Mouse (Mus musculus): ENCODE results near the gene Ccdc187. TPM values are rescaled to one million over a fixed set of nuclear protein-coding genes. Genes with fewer than 3 reads are reported as not detected.

The Ccdc187 gene
- polyA plus RNA-seq, 2 experiments from 2014 or later = not detected

DNA sequence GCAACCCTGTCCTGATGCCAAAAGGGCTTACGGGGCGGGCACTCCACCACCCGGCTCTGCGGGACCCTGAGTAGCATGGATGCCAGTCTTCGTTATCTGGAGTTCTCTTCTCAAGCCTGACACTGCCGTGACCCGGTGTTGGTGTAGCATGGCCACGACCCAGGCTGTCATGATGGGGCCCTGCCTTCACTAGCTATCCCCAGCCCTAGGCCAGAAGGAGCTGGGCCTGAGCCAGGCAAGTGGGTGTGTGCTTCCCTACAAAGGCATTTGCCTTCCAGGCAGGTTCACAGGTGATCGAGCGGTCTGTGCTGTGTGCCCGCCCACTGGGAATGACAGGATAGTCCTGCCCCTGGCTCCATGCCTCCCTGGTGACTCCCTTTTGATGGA, 21.6 kb upstream of the Ccdc187 start:
- no peak for ATAC-seq

DNA sequence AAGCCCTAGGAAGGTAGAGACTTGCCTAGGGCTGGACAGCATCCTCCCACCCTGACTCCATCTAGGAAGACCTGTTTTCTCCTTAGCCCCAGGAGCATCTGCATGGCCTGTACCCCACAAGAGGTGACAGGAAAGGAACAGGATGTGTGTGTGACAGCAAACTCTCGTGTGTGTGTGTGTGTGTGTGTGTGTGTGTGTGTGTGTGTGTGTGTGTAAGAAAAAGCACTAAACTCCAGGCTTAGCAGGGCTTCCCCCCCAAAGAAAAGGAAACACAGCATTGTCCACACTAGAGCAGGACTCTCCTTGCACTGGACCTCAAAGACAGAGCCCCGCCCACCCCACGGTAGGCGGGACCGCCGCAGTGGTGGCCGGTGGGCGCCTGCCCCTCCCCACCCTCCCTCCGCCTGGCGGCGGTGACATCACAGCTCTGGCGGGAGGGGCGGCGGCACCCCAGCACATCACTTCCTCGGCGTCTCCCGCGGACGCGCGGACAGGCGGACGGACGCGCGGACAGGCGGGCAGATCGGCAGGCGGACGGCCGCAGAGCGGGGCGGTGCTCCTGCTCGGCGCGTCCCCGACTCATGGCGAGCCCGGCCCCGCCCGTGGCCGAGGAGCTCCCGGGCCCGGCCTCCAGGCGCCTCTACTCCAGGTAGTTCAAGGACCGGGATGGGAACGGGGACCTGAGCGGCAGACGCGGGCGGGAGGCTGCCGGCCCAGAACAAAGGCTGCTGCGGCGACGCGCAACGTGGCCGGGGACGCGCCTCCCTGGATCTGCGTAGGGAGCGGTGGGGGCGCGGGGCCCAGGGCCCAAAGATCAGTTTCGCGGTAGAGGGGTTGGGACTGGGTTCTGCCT, 20.9 kb upstream of the Ccdc187 start, which contains the start of gene Gpsm1:
Gene Gpsm1 (plus strand): TSS at position 444 of the 853 bp plus-strand sequence.
- ATAC-seq = peak; percentile 64

- no peak for ATAC-seq
Measured at GRCm38 (mm10) chr2:26314281-26315071, 20.1 kb upstream of the Ccdc187 start.

DNA sequence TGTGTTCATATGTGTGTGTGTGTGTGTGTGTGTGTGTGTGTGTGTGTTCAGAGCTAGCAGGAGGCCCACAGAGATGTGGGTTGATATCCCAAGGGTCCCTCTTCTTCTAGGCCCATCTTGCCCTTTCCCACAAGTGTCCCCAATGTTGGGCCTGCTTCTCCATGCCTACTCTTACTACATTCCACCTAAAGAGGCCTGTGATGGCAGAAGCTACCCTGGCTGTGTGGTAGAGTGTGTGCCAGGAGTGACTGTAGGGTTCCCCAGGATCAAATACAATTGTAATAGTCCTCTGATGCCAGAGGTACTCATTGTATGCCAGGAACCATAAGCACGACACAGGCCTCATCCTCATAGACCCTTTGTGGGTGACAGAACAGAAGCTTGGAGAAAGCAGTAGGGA, 19.0 kb upstream of the Ccdc187 start:
- ATAC-seq = no peak

DNA sequence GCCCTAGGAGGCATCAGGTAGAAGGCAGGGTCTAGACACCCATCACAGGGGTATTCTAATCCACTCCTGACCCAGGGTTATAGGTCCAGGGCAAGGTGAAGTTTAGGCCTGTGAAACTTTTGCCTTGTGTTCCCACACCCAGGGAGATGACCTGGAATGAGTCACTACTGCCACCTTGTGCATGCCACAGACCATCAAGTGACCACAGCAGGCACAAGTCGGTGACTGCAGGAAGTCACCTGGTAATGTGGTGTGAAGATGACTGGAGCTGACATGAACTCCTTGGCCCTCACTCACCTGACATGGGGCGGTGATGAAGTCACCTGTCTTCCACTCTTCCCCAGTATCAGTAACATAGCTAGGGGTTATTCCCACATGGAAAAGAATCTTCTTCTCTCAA, 18.5 kb upstream of the Ccdc187 start:
- ATAC-seq = peak; percentile 13

GRCm38 (mm10) chr2:26311936-26312335, 17.6 kb upstream of the Ccdc187 start:
- no peak for ATAC-seq

GRCm38 (mm10) chr2:26309739-26310138, 15.4 kb upstream of the Ccdc187 start:
- ATAC-seq = no peak

GRCm38 (mm10) chr2:26306702-26307101, 12.3 kb upstream of the Ccdc187 start:
- ATAC-seq = no peak

DNA sequence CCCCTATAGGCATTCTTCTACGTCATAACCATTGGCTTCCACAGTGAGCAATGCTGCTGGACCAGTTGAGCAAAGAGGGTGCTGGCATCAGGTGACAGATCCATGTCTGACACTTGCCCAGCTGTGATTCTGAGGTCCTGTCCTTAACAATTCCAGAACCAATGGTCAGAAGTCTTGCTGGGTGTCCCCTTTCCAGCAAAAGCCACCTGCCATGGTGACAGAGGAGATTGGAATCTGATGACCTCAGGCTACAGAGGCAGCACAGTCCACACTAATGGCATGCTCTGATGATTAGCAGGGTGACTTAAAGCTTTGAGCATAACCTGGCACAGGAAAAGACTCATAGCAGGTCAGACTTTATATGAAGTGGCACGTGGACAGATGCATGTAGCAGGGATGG, 11.2 kb upstream of the Ccdc187 start:
- no peak for ATAC-seq

GRCm38 (mm10) chr2:26304711-26305110, 10.4 kb upstream of the Ccdc187 start:
- ATAC-seq = no peak

DNA sequence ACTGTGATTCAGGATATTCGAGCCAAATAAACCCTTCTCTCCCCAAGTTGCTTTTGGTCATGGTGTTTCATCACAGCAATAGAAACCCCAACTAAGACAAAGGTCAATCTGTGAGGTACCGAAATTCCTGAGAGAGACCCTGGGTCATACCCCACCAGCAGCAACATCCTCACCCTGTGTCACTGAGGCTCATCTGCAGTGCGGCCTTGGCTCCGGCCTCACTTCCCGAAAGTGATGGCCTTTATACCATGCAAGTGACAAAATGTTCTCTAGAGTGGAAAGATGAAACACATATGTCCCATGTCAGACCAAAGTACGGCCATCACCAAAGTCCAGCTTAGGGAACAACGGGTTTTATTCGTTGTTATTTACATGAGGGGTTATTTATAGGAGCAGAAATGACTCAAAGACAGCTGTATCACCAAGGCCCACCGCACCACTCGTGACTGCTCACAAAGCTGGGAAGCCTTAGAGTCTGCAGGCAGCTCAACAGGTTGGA, 7.7 kb upstream of the Ccdc187 start:
- no peak for ATAC-seq

DNA sequence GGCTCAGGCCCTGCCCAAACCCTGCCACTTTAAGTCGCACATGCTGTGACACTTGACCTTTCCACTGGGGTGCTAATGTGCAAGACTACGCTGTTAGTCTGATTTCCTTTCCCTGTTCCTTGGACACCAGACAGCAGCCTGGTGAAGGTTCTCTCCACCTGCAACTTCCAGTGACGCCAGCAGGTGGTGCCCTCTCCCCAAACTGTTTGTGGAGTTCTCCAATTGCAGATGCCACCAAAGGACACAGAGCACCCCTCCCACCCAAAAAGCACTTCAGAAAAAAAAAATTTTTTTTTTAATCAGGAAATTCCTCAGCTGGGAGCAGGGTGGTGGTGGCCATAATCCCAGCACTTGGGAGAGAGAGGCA, 6.4 kb upstream of the Ccdc187 start:
- ATAC-seq = peak; percentile 46

DNA sequence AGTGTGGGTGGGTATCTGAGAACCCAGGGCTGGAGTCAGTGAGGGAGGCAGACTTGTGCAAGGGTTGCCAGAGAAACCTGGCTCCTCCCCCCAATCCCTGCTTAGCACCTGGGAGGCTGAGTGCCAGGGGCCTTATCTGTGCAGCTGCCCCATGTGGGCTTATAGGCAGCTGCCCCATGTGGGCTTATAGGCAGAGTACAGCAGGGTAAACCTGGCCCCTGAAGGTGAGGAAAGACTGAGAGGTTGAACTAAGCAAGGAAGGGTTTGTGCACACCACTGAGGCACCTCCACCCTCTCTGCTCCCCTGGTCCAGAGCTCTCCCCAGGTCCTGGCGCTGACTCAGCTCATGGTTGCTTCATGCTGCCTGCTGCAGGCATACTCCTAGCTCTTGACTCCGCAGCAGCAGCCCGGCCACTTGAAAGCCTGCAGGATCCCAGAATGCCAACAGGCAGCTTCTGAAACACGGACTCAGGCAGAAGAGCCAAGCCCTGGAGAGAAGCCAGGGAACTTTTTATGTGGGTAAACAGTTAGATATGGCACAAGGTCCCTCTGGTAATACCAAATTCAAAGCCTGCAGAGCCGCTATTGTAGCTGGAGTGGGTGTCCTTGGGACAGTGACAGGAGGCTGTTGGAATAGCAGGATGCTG, 5.9 kb upstream of the Ccdc187 start:
- ATAC-seq = no peak

DNA sequence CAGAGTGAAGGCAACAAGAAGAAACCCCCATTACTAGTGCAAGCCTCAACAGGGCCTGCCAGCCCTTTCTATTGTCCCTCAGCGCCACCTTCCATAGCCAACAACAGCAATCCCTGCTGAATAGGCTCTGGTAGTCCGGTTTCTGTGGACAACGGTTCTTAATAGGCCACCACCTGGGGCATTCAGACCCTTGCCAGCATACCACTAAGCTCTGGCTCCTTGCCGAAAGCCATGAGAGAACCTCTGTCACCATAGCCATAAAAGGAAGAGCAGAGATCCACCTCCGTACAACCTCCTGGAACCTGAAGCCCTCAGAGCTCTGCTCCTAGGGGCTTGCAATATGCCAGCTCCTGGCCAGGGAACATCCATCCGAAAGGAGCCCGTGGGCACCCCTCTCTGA, 5.0 kb upstream of the Ccdc187 start:
- no peak for ATAC-seq

- no peak for ATAC-seq
Measured at GRCm38 (mm10) chr2:26298856-26299230, 4.5 kb upstream of the Ccdc187 start.

DNA sequence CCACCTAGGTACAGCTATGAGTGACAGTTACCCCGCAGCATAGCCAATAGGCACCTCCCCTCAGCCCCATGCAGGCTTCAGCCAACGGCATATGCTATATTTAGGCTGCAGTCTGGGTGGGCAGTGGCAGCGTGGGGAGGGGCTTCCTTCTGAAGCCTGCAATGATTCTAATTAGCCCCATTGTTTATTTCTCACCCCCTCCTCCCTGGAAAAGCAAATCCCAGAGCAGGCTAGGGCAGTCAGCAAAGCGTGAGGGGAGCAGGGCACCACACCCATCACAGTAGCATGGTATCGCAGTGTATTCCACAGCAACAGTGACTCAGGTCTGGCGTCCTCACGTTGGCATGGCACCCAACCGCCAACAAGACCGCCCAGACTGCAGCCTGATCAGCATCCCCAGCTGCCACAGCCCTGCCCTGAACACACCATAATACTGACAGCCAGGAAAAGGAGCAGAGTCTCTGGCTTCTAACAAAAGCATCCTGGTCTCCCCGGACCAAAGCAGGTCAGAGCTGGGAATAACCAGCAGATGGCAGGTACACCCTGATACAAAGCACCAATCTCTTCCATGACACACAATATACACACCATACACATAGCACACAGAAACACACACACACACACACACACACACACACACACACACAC, 4.0 kb upstream of the Ccdc187 start:
- ATAC-seq = no peak

DNA sequence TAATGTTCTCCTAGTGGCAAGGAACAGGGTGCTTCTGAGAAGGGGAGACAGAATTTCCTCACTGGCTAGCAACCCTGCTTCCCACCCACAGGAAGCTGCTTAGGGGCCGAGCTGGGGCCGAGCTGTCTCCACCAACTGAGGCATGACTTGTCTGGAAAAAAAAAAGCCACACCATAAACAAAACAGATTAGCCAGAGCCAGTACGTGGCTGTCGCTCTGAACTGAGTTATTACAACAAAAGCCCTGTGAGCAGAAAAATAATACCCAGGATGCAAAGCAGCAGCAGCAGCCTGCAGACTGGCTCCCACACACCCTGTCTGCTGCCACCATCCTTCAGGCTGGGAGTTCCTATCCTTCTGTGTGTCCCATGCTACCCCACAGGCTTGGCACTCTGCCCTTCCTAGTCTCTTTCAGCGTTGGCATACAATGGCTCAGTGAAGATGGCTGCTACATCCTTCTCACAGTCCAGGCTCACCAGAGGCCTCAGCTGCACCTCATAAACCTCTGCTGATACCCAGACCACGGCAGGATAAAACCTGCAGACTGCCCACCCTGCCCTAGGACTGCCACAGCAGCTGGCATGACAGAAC, 2.3 kb upstream of the Ccdc187 start:
- ATAC-seq = no peak

GRCm38 (mm10) chr2:26290133-26290532, 4.2 kb downstream of the Ccdc187 start:
- ATAC-seq = no peak

DNA sequence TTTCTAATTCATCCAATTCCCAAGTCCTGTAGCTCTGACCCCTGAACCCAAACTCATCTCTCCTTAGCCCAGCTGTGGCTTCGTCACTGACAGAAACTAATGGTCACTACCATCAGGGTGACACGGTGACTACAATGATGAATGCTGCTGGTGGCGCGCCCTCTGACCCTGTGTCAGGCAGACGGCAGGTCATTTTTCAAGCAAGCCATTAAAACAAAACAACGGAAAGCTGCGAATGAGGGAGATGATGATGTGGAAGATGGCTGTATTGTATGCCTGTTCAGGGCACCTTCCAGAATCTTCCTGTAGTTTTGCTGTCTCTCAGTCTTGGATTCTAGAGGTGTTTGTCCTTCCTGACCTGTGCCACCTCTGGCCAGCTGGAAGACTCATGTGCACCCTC, 8.0 kb downstream of the Ccdc187 start:
- no peak for ATAC-seq

DNA sequence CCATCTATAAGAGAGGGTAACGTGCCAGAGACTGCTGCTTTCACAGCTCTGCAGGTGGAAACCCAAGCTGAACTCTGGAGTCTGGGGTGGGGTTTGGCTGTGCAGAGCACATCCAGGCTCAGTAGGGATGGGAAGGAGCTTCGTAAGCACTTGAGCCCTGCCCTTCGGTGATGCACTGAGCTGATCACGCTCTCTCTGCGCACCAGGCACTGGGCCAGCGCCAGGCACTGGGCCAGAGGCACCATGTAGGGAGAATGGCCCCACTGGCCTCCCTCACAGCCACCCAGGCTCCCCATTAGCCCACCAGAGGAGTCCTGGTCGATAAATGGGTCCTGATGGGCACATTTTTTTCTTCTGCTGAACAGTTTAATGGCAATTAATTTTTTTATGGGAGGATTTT, 8.6 kb downstream of the Ccdc187 start:
- no peak for ATAC-seq

GRCm38 (mm10) chr2:26280594-26280993, 13.8 kb downstream of the Ccdc187 start:
- ATAC-seq = no peak

DNA sequence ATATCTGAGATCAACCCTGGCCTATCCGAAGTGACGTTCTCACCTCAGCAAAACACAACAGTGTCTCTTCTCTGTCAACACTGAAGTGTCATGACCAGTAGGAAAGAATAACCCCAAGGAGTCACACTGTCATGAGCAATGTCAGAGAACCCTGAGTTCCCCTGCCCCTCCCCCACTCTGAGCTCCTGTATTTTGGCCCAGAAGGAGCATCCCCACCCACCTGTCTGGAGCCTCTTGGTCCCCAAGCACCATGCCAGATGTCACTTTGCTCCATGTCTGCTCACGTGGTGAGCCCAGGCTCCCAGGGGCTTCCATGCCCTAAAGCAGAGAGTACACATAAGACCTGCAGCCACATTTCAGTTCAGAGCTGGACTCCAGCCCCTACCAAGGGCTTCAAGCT, 14.6 kb downstream of the Ccdc187 start:
- ATAC-seq = no peak
